Mouse (Mus musculus) MEL (cell line): ENCODE data around the gene Lyrm7. TPM values are rescaled to one million over a fixed set of nuclear protein-coding genes. Genes with fewer than 3 reads are reported as not detected.

Experiments used
- DNase-seq: peaks from one replicate; pipeline ENCODE4 v3.0.0; 2011; ENCODE audit warnings: low read depth, low spot score
- H3K27ac ChIP-seq: 2 replicates; pipeline ENCODE4 v1.5.1; 2012; ENCODE audit warnings: low read depth, mild to moderate bottlenecking, control low read depth, low read length, moderate library complexity; ENCODE audit not compliant: control insufficient read depth
- H3K27me3 ChIP-seq, 2 experiments: fragments of 150-350 bp in 1 of 2; sonication (generic) in 1 of 2; 2 replicates each; pipeline ENCODE4 v1.6.1; 2012; ENCODE audit warnings: low read length in 2 of 2, mild to moderate bottlenecking in 2 of 2, improper control_type of control experiment in 1 of 2, moderate library complexity in 1 of 2; ENCODE audit not compliant: insufficient read depth in 2 of 2, control insufficient read depth in 1 of 2
- H3K36me3 ChIP-seq, 2 experiments: 2 replicates each; pipeline ENCODE4 v1.6.1; 2012 to 2014; ENCODE audit warnings: low read length in 2 of 2, improper control_type of control experiment in 1 of 2, inconsistent platforms in 1 of 2, mild to moderate bottlenecking in 1 of 2; ENCODE audit not compliant: insufficient read depth in 2 of 2, control insufficient read depth in 1 of 2
- H3K4me1 ChIP-seq, 2 experiments: fragments of 150-350 bp in 1 of 2; sonication (generic) in 1 of 2; 2 replicates each; pipeline ENCODE4 v1.6.1; 2012; ENCODE audit warnings: low read length in 2 of 2, improper control_type of control experiment in 1 of 2, mild to moderate bottlenecking in 1 of 2; ENCODE audit not compliant: insufficient read depth in 2 of 2, control insufficient read depth in 1 of 2
- H3K4me3 ChIP-seq, 2 experiments: fragments of 150-350 bp in 1 of 2; sonication (generic) in 1 of 2; 2 replicates each; pipeline ENCODE4 v1.5.1; 2012; ENCODE audit warnings: low read depth in 2 of 2, low read length in 2 of 2, mild to moderate bottlenecking in 2 of 2, moderate library complexity in 2 of 2, control low read depth in 1 of 2, improper control_type of control experiment in 1 of 2; ENCODE audit not compliant: control insufficient read depth in 1 of 2, insufficient read depth in 1 of 2
- H3K79me2 ChIP-seq: 2 replicates; pipeline ENCODE4 v1.6.1; 2012; ENCODE audit warnings: mild to moderate bottlenecking, low read length, moderate library complexity; ENCODE audit not compliant: control insufficient read depth, poor library complexity, insufficient read depth
- H3K9ac ChIP-seq: 2 replicates; pipeline ENCODE4 v1.6.1; 2012; ENCODE audit warnings: low read depth, mild to moderate bottlenecking, control low read depth, low read length, moderate library complexity; ENCODE audit not compliant: control insufficient read depth, poor library complexity, severe bottlenecking
- H3K9me3 ChIP-seq: fragments of 150-350 bp; sonication (generic); replicated peaks from 2 replicates; pipeline ENCODE4 v1.6.1; 2012; ENCODE audit warnings: mild to moderate bottlenecking, low read length, improper control_type of control experiment, moderate library complexity; ENCODE audit not compliant: insufficient read depth
- BHLHE40 ChIP-seq: IDR thresholded peaks from 2 replicates; pipeline ENCODE4 v1.6.1; 2012; ENCODE audit warnings: low read depth, mild to moderate bottlenecking, inconsistent platforms, low read length, improper control_type of control experiment, borderline replicate concordance
- CHD1 ChIP-seq: IDR thresholded peaks from 2 replicates; pipeline ENCODE4 v1.6.1; 2012; ENCODE audit warnings: low read depth, mild to moderate bottlenecking, inconsistent platforms, low read length, improper control_type of control experiment
- CTCF ChIP-seq, 3 experiments: IDR thresholded peaks in 2 of 3; conservative IDR thresholded peaks in 1 of 3; 2 replicates each; pipeline ENCODE4 v1.5.1; 2011 to 2012; ENCODE audit warnings: low read length in 3 of 3, low read depth in 2 of 3, mild to moderate bottlenecking in 2 of 3, improper control_type of control experiment in 1 of 3, inconsistent platforms in 1 of 3, mixed read lengths in 1 of 3, moderate library complexity in 1 of 3; ENCODE audit not compliant: control insufficient read depth in 1 of 3, insufficient read depth in 1 of 3, poor library complexity in 1 of 3, severe bottlenecking in 1 of 3
- EP300 ChIP-seq, 2 experiments: IDR thresholded peaks; 2 replicates each; pipeline ENCODE4 v1.6.1; 2011; ENCODE audit warnings: improper control_type of control experiment in 2 of 2, low read length in 2 of 2, low read depth in 1 of 2, mild to moderate bottlenecking in 1 of 2
- HCFC1 ChIP-seq: IDR thresholded peaks from 2 replicates; pipeline ENCODE4 v1.6.1; 2012; ENCODE audit warnings: low read depth, mild to moderate bottlenecking, inconsistent platforms, low read length, improper control_type of control experiment, moderate library complexity
- KAT2A ChIP-seq: conservative IDR thresholded peaks from 2 replicates; pipeline ENCODE4 v1.6.1; 2012; ENCODE audit warnings: low read depth, low read length, improper control_type of control experiment, inconsistent platforms
- MXI1 ChIP-seq: IDR thresholded peaks from 2 replicates; pipeline ENCODE4 v1.6.1; 2011; ENCODE audit warnings: mild to moderate bottlenecking, low read depth, low read length, improper control_type of control experiment
- NELFE ChIP-seq: IDR thresholded peaks from 2 replicates; pipeline ENCODE4 v1.6.1; 2011; ENCODE audit warnings: low read depth, low read length, improper control_type of control experiment
- POLR2AphosphoS2 ChIP-seq: IDR thresholded peaks from 2 replicates; pipeline ENCODE4 v1.6.1; 2011; ENCODE audit warnings: low read length, improper control_type of control experiment
- POLR2AphosphoS5 ChIP-seq: IDR thresholded peaks from 2 replicates; pipeline ENCODE4 v1.6.1; 2012; ENCODE audit warnings: low read depth, borderline replicate concordance, mild to moderate bottlenecking, inconsistent platforms, low read length, moderate library complexity, mixed read lengths
- RCOR1 ChIP-seq: IDR thresholded peaks from 2 replicates; pipeline ENCODE4 v1.6.1; 2012; ENCODE audit warnings: low read depth, mild to moderate bottlenecking, inconsistent platforms, low read length, improper control_type of control experiment
- USF1 ChIP-seq: IDR thresholded peaks from 2 replicates; pipeline ENCODE4 v1.6.1; 2014; ENCODE audit warnings: low read depth, mild to moderate bottlenecking, inconsistent platforms, low read length, improper control_type of control experiment, moderate library complexity
- ZC3H11A ChIP-seq: IDR thresholded peaks from 2 replicates; pipeline ENCODE4 v1.6.1; 2012; ENCODE audit warnings: low read depth, mild to moderate bottlenecking, inconsistent platforms, low read length, improper control_type of control experiment
- ZKSCAN1 ChIP-seq: IDR thresholded peaks from 2 replicates; pipeline ENCODE4 v1.6.1; 2012; ENCODE audit warnings: low read depth, mild to moderate bottlenecking, inconsistent platforms, low read length, improper control_type of control experiment, moderate library complexity
- ZNF384 ChIP-seq: IDR thresholded peaks from 2 replicates; pipeline ENCODE4 v1.6.1; 2012; ENCODE audit warnings: low read depth, mild to moderate bottlenecking, inconsistent platforms, low read length, improper control_type of control experiment
- polyA plus RNA-seq, 2 experiments: library from polyadenylated mRNA; stranded (reverse) in 1 of 2; unstranded in 1 of 2; fragments of >175 nt in 1 of 2; fragments of >200 nt in 1 of 2; gene quantifications; 2 replicates each; pipeline versions ENCODE4 v1.2.1 to v1.2.4; 2012; ENCODE audit warnings: low replicate concordance in 2 of 2, low read depth in 1 of 2; ENCODE audit not compliant: insufficient read length in 2 of 2, insufficient read depth in 1 of 2, missing spikeins in 1 of 2
- total RNA-seq: library from RNA; depleted of rRNA; stranded (reverse); fragments of 300-350 nt; gene quantifications from 2 replicates; pipeline ENCODE4 v1.2.3, GENCODE M21; 2012

Gene Lyrm7
- total and polyA plus RNA-seq, 3 experiments = 12.3 to 188 (median 20.9) TPM

GRCm38 (mm10) chr11:54823467-54823866, 37.2 kb downstream of the Lyrm7 start:
- Histone ChIP-seq H3K36me3 (no peaks in the 10 kb centered on the region), H3K4me1 (no peaks in the 10 kb centered on the region), H3K27me3 (no peaks in the 10 kb centered on the region), H3K9me3 (no peaks in the 10 kb centered on the region), H3K4me3 (no peak overlapping the region), H3K9ac (no peak overlapping the region), H3K79me2 (no peaks in the 10 kb centered on the region)
- no peak for DNase-seq
- no peak for TF ChIP-seq ZC3H11A
- TF ChIP-seq, all 39 proteins: peak for 0
- no peak overlapping the region for H3K27ac ChIP-seq

GRCm38 (mm10) chr11:54819489-54819888, 41.2 kb downstream of the Lyrm7 start:
- H3K4me1 ChIP-seq = 0 out of 4 replicates have a peak, but pooled peaks cover 0 to 3% of the 10 kb centered on the region in 2 experiments
- TF ChIP-seq USF1 (no peak), CHD1 (no peak), KAT2A (no peak), POLR2AphosphoS5 (no peak), BHLHE40 (no peak), NELFE (no peak), RCOR1 (no peak), ZKSCAN1 (no peak)
- no peak overlapping the region for H3K27ac ChIP-seq
- H3K9me3 ChIP-seq = no peaks in the 10 kb centered on the region
- H3K79me2 ChIP-seq = no peaks in the 10 kb centered on the region
- no peaks in the 10 kb centered on the region for H3K27me3 ChIP-seq
- H3K4me3 ChIP-seq = no peak overlapping the region
- DNase-seq = no peak
- H3K36me3 ChIP-seq = no peaks in the 10 kb centered on the region
- no peak overlapping the region for H3K9ac ChIP-seq

- H3K9ac ChIP-seq = no peak overlapping the region
- TF ChIP-seq MXI1 (no peak), HCFC1 (no peak), POLR2AphosphoS2 (no peak), EP300 (IDR thresholded peaks at IDR 0.05; ENCODE audit: low read depth in 1 of 2, low read length in 2 of 2) (no peak), ZNF384 (no peak), ZC3H11A (no peak), CTCF (IDR thresholded peaks at IDR 0.05 in 2 of 3, conservative IDR thresholded peaks at IDR 0.05 in 1 of 3; ENCODE audit: control insufficient read depth in 1 of 3, insufficient read depth in 1 of 3, low read depth in 2 of 3, low read length in 3 of 3, poor library complexity in 1 of 3, severe bottlenecking in 1 of 3) (no peak), NELFE (no peak)
- H3K9me3 ChIP-seq = no peaks in the 10 kb centered on the region
- H3K36me3 ChIP-seq = no peaks in the 10 kb centered on the region
- H3K4me1 ChIP-seq = 0 out of 4 replicates have a peak, but pooled peaks cover 0 to 3% of the 10 kb centered on the region in 2 experiments
- H3K27ac ChIP-seq = no peak overlapping the region
- no peaks in the 10 kb centered on the region for H3K27me3 ChIP-seq
- DNase-seq = no peak
- H3K79me2 ChIP-seq = no peaks in the 10 kb centered on the region
- H3K4me3 ChIP-seq = no peak overlapping the region
Measured at GRCm38 (mm10) chr11:54817449-54817848, 43.3 kb downstream of the Lyrm7 start.
